Mouse (Mus musculus) embryonic facial prominence, embryonic 12.5 days (tissue): ENCODE results near the gene Map4k2. TPM values are rescaled to one million over a fixed set of nuclear protein-coding genes. Genes with fewer than 3 reads are reported as not detected.

ENCODE experiments used
- ATAC-seq: fragments of 200-750 bp; cut with Nextera tagmentation; 2 replicates; pipeline ENCODE4 v1.8.0; 2017; ENCODE audit not compliant: insufficient number of reproducible peaks, insufficient read depth, low FRiP score, low TSS enrichment
- H3K27ac ChIP-seq: fragments of 300-500 bp; sonication (generic); 2 replicates; pipeline ENCODE4 v1.5.1; 2016; ENCODE audit warnings: mild to moderate bottlenecking
- H3K27me3 ChIP-seq: fragments of 300-500 bp; sonication (generic); 2 replicates; pipeline ENCODE4 v1.6.1; 2016; ENCODE audit warnings: mild to moderate bottlenecking, moderate library complexity
- H3K36me3 ChIP-seq: fragments of 300-500 bp; sonication (generic); 2 replicates; pipeline ENCODE4 v1.6.1; 2016; ENCODE audit warnings: mild to moderate bottlenecking
- H3K4me1 ChIP-seq: fragments of 300-500 bp; sonication (generic); 2 replicates; pipeline ENCODE4 v1.6.1; 2016
- H3K4me2 ChIP-seq: fragments of 300-500 bp; sonication (generic); replicated peaks from 2 replicates; pipeline ENCODE4 v1.6.1; 2016; ENCODE audit warnings: mild to moderate bottlenecking, moderate library complexity
- H3K4me3 ChIP-seq: fragments of 300-500 bp; sonication (generic); 2 replicates; pipeline ENCODE4 v1.5.1; 2016; ENCODE audit warnings: mild to moderate bottlenecking
- H3K9ac ChIP-seq: fragments of 300-500 bp; sonication (generic); 2 replicates; pipeline ENCODE4 v1.6.1; 2016; ENCODE audit warnings: mild to moderate bottlenecking, moderate library complexity
- H3K9me3 ChIP-seq: fragments of 300-500 bp; sonication (generic); 2 replicates; pipeline ENCODE4 v1.6.1; 2016; ENCODE audit warnings: mild to moderate bottlenecking, moderate library complexity
- WGBS: fragments of 180-500 bp; shearing (Covaris S2); methylation state at CpG from one replicate; pipeline ENCODE4 v1.1.7; 2016; 5-methylcytosine and 5-hydroxymethylcytosine counted together
- polyA plus RNA-seq: library from polyadenylated mRNA; unstranded; fragments of >200 nt; fragmentation: Nextera tagmentation; extraction: Ambion mirVana; gene quantifications from 2 replicates; pipeline ENCODE4 v1.2.1, GENCODE M21; 2016

Map4k2 gene
- polyA plus RNA-seq, 1 experiment from 2014 or later = 16.8 TPM

DNA sequence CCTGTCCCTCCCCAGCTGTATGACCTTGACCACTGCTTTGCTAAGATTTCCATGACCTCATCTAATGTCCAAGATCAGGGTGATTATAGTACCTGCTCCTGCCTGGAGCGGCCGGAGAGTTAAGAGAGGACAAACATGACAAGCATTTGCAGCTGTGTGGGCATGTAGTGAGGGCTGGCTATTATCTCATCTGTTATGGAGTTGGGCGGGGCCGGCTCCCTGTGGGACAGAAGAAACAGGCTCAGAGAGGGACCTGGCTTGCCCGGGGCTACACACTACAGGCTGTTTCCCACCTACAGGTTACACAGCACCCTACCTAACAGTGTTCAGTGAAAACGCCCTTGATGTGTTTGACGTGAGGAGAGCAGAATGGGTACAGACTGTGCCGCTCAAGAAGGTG lies 19.6 kb upstream of the Map4k2 start:
- H3K4me1 ChIP-seq = no peaks in the 10 kb centered on the region
- no peak overlapping the region for H3K27ac ChIP-seq
- no peaks in the 10 kb centered on the region for H3K9me3 ChIP-seq
- H3K4me3 ChIP-seq = no peak overlapping the region
- H3K36me3 ChIP-seq = peaks cover 63% of the 10 kb centered on the region
- no peak for ATAC-seq
- H3K4me2 ChIP-seq = no peak overlapping the region
- 73% methylated on average over 8 of the region's 8 CpGs for WGBS
- no peaks in the 10 kb centered on the region for H3K27me3 ChIP-seq
- H3K9ac ChIP-seq = no peak overlapping the region

DNA sequence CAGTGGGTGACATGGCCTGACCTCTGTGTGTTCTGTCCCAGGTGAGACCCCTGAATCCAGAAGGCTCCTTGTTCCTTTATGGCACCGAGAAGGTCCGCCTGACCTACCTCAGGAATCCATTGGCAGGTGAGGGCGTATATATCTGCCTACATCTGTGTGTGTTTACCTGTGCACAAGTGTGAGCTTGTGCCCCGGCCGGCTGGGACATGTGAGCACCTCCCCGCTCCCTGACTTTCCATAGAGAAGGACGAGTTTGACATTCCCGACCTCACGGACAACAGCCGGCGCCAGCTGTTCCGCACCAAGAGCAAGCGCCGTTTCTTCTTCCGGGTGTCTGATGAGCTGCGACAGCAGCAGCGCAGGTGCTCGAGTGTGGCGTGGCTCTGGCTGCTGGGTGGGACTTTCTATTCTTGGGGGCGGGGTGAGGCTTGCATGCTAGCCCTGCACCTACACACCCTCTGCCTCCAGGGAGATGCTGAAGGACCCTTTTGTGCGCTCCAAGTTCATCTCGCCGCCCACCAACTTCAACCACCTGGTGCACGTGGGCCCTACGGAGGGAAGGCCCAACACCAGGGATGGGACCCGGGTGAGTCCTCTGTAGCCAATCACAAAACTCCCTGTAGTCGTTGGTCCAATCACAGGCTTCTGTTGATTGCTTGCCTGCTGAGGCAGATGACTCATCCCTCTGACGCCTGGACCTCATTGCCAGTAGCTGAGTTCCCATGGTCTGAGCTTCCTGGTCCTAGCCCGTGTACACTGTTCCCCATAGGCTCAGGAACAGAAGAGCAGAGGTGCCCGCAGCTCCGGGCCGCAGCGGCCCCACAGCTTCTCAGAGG lies 18.9 kb upstream of the Map4k2 start:
- no peak overlapping the region for H3K9ac ChIP-seq
- 83% methylated on average over 33 of the region's 33 CpGs for WGBS
- no peak overlapping the region for H3K4me2 ChIP-seq
- peaks cover 58% of the 10 kb centered on the region for H3K36me3 ChIP-seq
- no peaks in the 10 kb centered on the region for H3K27me3 ChIP-seq
- H3K4me1 ChIP-seq = no peaks in the 10 kb centered on the region
- H3K4me3 ChIP-seq = no peak overlapping the region
- H3K27ac ChIP-seq = no peak overlapping the region
- ATAC-seq = no peak
- no peaks in the 10 kb centered on the region for H3K9me3 ChIP-seq

DNA sequence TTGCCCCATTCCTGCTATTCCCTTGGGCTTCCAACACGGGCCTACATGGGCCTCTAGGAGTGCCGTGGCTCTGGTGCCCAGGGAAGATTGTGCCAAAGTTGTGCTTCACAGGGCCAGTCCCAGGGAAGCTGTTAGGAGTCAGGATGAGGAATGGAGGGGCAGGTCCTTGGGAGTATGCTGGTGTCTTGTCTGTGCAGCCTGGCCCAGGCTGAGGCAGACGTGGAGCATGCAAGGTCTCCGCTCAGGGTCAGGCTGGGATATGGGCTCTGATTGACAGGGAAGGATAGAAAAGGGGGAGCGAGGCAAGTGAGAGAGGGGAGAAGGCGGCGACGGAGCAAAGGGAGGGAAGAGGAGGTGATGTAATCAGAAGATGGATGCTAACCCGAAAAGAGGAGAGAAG lies 16.2 kb upstream of the Map4k2 start:
- no peak overlapping the region for H3K4me2 ChIP-seq
- H3K27me3 ChIP-seq = no peaks in the 10 kb centered on the region
- WGBS = 73% methylated on average over 9 of the region's 9 CpGs
- no peak overlapping the region for H3K4me3 ChIP-seq
- no peak overlapping the region for H3K9ac ChIP-seq
- H3K36me3 ChIP-seq = peaks cover 32% of the 10 kb centered on the region; the same call in 1 of the 2 replicates
- no peaks in the 10 kb centered on the region for H3K9me3 ChIP-seq
- no peaks in the 10 kb centered on the region for H3K4me1 ChIP-seq
- H3K27ac ChIP-seq = no peak overlapping the region
- no peak for ATAC-seq

DNA sequence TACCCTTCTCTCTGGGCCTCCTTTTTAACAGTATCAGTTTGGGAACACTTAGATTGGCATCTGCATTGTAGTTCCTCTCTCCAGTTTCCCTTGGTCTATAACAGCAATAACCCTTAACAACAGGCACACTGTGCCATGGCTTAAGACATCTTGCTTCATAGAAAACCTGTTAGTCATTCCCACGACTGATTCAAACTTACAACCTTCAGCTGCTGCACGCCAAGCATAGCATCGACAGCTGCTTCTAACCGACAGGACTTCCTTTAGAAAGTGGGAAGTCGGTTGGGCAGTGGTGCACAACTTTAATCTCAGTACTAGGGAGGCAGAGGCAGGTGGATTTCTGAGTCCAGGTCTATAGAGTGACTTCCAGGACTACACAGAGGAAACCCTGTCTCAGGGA lies 9.8 kb upstream of the Map4k2 start:
- Histone ChIP-seq H3K4me2 (no peak overlapping the region), H3K27me3 (no peaks in the 10 kb centered on the region), H3K9ac (no peak overlapping the region), H3K4me3 (no peak overlapping the region), H3K27ac (no peak overlapping the region), H3K4me1 (peaks cover 10% of the 10 kb centered on the region), H3K9me3 (no peaks in the 10 kb centered on the region), H3K36me3 (no peaks in the 10 kb centered on the region; the same call in 1 of the 2 replicates)
- ATAC-seq = no peak
- WGBS = 63% methylated on average over 5 of the region's 5 CpGs

DNA sequence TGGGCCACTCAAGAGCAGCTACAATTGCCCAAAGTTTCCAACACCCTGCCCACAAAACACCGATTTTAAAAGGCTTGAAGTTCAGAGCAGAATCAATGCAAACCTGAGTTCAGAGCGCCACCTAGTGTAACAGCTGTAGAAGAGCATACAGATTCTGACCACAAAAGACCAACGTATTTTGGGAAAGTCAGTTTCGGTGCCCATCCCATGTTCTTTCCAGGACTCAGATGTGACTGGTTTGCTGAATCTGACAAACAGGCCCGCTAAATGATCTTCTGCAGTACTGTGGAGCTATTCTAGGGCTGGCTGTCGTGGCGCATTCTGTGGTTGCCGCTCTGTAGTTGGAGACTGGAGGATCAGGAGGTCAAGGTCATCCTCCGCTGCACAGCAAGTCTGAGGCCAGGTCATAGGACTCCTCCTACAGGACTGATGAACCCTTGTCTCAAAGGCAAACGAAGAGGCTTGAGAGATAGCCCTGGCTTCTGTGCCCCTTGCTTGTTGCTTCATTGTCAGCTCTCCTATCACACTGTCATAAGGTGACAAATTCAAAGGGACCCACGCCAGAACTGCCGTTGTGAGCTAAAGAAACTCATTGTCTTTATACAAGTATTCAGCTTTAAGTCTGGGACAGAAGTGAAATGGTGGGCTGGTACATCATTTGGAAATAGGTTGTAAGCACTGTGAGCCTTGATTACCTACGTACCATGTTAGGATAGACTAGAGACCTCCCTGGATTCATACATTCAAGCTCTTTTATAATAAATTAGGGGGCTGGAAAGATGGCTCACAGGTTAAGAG lies 9.0 kb upstream of the Map4k2 start:
- Histone ChIP-seq H3K27me3 (no peaks in the 10 kb centered on the region), H3K4me1 (peaks cover 18% of the 10 kb centered on the region), H3K36me3 (peaks cover 1% of the 10 kb centered on the region), H3K4me2 (peak overlapping the region; percentile 42), H3K4me3 (peak overlapping the region; percentile 17; the same call in 1 of the 2 replicates), H3K27ac (no peak overlapping the region), H3K9me3 (no peaks in the 10 kb centered on the region), H3K9ac (peak overlapping the region; percentile 11)
- ATAC-seq = no peak
- 25% methylated on average over 13 of the region's 13 CpGs for WGBS

DNA sequence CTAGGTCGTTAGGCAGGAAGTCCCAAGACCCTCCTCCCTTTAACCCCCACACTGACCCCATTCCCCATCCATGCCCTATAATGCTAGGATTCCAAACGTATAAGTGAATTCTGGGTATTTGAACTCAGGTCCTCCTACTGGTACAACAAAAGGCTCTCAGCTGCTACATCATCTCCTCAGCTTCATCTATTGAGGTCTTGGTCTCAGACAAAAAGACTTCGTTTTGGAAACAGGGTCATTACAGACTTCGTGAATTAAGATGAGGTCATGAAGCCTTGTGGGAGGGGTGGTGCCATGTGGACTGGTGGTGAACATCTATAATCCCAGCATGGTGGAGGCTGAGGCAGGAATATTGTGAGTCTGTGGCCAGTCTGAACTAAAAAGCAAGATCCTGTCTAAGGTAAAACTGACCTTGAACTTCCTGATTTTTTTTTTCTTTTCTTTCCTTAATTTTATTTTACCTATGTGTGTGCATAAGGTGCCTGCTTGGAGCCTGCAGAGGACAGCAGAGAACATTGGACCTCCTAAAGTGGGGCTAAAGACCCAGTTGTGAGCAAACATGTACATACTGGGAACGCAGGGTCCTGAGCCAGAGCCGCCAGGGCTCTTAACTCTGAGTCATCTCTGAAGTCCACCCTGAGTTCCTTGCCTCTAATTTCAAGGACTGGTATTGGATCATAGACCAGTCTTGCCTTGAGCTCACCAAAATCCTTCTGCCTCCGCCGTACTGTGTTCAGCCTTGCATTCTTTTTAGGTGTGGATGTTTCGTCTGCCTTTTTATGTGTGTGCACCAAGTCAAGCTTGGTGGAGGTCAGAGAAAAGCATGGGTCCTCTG lies 7.0 kb upstream of the Map4k2 start:
- Histone ChIP-seq H3K4me2 (peak overlapping the region; percentile 94), H3K9ac (peak overlapping the region; percentile 86; the same call in 1 of the 2 replicates), H3K27me3 (no peaks in the 10 kb centered on the region), H3K9me3 (no peaks in the 10 kb centered on the region), H3K27ac (peak overlapping the region; percentile 86), H3K4me1 (peaks cover 19% of the 10 kb centered on the region), H3K4me3 (peak overlapping the region; percentile 75), H3K36me3 (peaks cover 22% of the 10 kb centered on the region)
- ATAC-seq = 0 out of 2 replicates have a peak, but pooled peaks have one; percentile 0
- WGBS = 72% methylated on average over 9 of the region's 9 CpGs

DNA sequence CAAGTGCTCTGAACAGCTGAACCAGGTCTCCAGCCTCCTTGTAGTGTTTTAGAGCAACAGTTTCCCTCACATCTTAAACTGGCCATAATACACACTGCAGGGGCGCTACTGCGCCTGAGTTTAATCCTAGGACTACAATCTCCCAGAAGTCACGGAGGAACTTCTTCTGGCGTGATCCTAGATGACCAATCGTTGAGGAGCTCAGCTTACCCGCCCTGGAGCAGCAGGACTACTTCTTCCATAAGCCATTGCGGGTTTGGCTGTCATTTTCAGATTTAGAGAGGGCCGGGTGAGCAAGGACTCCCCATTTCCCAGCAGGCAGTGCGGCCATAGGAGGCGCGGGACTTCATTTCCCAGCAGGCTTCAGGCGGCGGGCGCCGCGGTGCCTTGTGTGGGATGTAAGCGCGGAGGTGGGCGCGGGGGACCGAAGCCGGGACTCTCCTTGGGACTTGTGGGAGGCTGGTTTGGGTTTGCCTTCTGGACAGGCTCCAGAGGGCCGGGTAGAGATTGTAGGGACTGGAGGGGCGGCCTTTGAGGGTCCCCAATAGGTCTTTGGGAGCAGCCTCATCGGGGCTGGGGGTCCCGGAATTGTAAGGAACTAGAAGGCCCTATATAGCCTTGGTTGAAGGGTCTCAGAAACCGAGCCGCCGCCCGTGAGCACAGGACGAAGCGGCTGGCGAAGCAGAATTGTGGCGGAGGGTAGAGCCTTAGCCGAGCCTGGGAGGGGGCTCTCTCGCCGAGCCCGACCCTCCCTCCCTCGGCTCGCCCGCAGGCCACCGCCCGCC lies 6.1 kb upstream of the Map4k2 start, which contains the start of gene Men1:
Men1 (plus strand) TSS at position 307 of the 785 bp plus-strand sequence.
- H3K4me2 ChIP-seq = peak within 1 kb of the TSS; percentile 94
- no peaks in the 10 kb centered on the region for H3K9me3 ChIP-seq
- H3K36me3 ChIP-seq = peaks cover 30% of the 10 kb centered on the region
- ATAC-seq = peak; percentile 90
- peaks cover 19% of the 10 kb centered on the region for H3K4me1 ChIP-seq
- peak within 1 kb of the TSS; percentile 86 for H3K27ac ChIP-seq
- under 1% methylated on average over 43 of the region's 43 CpGs for WGBS
- H3K4me3 ChIP-seq = peak within 1 kb of the TSS; percentile 75
- H3K9ac ChIP-seq = peak within 1 kb of the TSS; percentile 86
- no peaks in the 10 kb centered on the region for H3K27me3 ChIP-seq

DNA sequence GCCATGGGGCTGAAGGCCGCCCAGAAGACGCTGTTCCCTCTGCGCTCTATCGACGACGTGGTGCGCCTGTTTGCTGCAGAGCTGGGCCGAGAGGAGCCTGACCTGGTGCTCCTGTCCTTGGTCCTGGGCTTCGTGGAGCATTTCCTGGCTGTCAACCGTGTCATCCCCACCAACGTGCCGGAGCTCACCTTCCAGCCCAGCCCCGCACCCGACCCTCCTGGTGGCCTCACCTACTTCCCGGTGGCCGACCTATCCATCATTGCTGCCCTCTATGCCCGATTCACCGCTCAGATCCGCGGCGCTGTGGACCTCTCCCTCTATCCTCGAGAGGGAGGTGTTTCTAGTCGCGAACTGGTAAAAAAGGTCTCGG lies 5.5 kb upstream of the Map4k2 start:
- no peak for ATAC-seq
- WGBS = under 1% methylated on average over 25 of the region's 25 CpGs

DNA sequence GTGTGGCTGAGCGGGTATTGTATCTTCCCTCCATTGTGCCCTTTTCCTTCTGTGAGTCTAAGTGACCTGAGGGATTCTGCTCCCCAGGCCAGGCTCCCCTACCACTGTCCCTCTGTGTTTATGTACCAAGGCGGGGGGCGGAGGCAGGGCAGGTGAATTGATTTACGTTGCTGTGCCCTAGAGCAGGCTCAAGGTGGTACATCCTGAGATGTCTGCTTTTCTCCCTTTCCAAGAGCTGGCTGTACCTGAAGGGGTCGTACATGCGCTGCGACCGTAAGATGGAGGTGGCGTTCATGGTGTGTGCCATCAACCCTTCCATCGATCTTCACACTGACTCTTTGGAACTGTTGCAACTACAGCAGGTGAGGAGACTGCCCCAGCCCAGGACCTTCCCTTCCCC lies 4.0 kb upstream of the Map4k2 start:
- 92% methylated on average over 10 of the region's 10 CpGs for WGBS
- peaks cover 35% of the 10 kb centered on the region for H3K36me3 ChIP-seq
- no peak overlapping the region for H3K9ac ChIP-seq
- H3K9me3 ChIP-seq = no peaks in the 10 kb centered on the region
- H3K4me3 ChIP-seq = peak overlapping the region; percentile 75; the same call in 1 of the 2 replicates
- no peak overlapping the region for H3K27ac ChIP-seq
- no peaks in the 10 kb centered on the region for H3K27me3 ChIP-seq
- ATAC-seq = no peak
- peaks cover 26% of the 10 kb centered on the region for H3K4me1 ChIP-seq
- H3K4me2 ChIP-seq = peak overlapping the region; percentile 94

More for the DNA sequence above, 5.5 kb upstream of the Map4k2 start:
- no peaks in the 10 kb centered on the region for H3K27me3 ChIP-seq
- peak overlapping the region; percentile 71 for H3K27ac ChIP-seq
- peak overlapping the region; percentile 94 for H3K4me2 ChIP-seq
- H3K36me3 ChIP-seq = peaks cover 35% of the 10 kb centered on the region
- H3K9ac ChIP-seq = peak overlapping the region; percentile 86
- H3K4me3 ChIP-seq = peak overlapping the region; percentile 75
- no peaks in the 10 kb centered on the region for H3K9me3 ChIP-seq
- peaks cover 24% of the 10 kb centered on the region for H3K4me1 ChIP-seq

DNA sequence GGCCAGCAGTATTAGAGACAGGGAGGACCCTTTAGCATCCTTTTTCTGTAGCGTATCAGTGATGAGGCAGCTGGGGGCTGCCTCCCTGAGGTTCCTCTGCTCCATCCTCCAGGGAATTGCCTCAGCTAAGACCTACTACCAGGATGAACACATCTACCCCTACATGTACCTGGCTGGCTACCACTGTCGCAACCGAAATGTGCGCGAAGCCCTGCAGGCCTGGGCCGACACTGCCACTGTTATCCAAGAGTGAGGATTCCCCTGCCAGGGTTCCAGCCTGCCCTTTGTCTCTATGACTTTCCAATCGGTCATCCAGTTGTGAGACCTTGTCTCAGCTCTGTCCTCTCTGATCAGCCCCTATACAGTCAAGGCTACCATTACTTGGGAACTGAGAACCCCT lies 2.8 kb upstream of the Map4k2 start:
- ATAC-seq = no peak
- Histone ChIP-seq H3K9ac (no peak overlapping the region), H3K4me2 (no peak overlapping the region), H3K4me1 (peaks cover 26% of the 10 kb centered on the region), H3K27ac (no peak overlapping the region), H3K27me3 (no peaks in the 10 kb centered on the region), H3K36me3 (peaks cover 35% of the 10 kb centered on the region), H3K9me3 (no peaks in the 10 kb centered on the region), H3K4me3 (no peak overlapping the region)
- WGBS = 93% methylated on average over 7 of the region's 7 CpGs
